Mouse (Mus musculus): ENCODE results near the gene Ccdc51. TPM values are rescaled to one million over a fixed set of nuclear protein-coding genes. Genes with fewer than 3 reads are reported as not detected.
A peak's percentile ranks its signal among the peaks of the same experiment; 100 is the strongest.

Gene Ccdc51
- total RNA-seq, 2 experiments from 2014 or later: 6.4 TPM

GRCm38 (mm10) chr9:109092799-109093198 lies 10.5 kb downstream of the Ccdc51 start:
- intact Hi-C loops (cut with DNase I): loop anchor here (10.0 kb wide), 1 partner anchor 742 kb away; the partner anchor contains the start of gene Nme6
- DNase-seq (ENCODE audit: extremely low spot score in 1 of 2, low spot score in 2 of 2): no peak

DNA sequence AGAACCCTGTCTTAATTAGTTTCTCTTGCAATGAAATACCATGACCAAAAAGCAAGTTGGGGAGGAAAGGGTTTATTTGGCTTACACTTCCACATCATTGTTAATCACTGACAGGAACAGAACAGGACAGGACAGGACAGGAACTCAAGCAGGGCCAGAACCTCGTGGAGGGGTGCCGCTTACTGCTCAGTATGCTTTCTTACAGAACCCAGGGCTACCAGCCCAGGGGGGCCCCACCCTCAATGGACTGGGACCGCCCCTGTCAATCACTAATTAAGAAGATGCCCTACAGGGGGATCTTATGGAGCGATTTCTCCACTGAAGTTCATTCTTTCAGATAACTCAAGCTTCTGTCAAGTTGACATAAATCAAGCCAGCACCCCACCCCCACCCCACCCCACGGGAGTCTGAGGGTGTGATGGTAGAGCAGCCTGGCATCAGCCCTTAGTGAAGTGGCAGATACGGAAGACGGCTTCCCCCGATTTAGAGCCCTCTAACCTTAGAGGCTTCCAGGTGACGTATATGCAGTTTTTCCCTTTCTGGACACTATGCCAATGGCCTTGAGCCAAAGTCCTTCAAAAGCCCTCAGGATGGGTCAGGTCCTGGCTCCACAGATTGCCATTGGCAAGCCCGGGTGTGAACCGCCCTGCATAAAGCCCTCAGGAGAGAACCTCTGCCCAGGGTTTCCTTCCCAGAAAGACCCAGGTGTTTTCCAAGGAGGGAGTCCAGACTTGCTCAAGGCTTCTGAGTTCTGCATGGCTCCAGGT lies 11.7 kb downstream of the Ccdc51 start:
- no peak for DNase-seq (ENCODE audit: extremely low spot score in 1 of 2, low spot score in 2 of 2)
- intact Hi-C loops (cut with DNase I): loop anchor here (10.0 kb wide), 1 partner anchor 741 kb away; the partner anchor contains the start of gene Nme6

DNA sequence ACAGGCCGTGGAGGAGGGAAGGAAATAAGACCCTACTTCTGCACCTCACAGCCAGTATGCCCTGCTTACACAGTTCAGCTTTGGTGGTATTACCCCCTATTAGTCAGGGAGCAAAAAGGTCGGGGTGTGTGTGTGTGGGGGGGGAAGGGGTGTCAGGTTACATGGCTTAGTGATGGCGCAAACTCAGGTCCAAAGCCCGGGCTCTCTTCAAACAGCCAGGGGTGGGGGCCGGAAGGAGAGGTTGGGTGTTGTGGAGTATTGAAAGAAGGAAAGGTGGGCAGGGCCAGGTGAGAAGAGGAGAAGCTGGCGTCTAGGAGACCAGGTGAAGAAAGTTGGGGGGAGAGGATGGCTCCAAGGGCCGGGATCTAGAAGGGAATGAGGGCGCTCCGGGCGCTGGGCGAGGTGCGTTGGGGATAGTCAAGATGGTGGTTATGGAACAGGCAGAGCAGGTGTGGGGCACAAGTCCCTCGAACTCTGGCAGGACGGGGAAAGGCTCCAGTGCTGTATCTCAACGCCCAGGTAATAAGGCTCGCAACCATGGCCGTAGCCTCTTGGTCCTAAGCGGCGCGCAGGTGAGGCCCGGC lies 12.4 kb downstream of the Ccdc51 start:
- intact Hi-C loops (cut with DNase I): loop anchor here (10.0 kb wide), 1 partner anchor 740 kb away; the partner anchor contains the start of gene Nme6
- no peak for DNase-seq (ENCODE audit: extremely low spot score in 1 of 2, low spot score in 2 of 2)

- intact Hi-C loops (cut with DNase I): loop anchor here (10.0 kb wide), 1 partner anchor 739 kb away; the partner anchor contains the start of gene Nme6
- peak; percentile 73 to 90 for DNase-seq (ENCODE audit: extremely low spot score in 1 of 2, low spot score in 2 of 2)
These were observed 13.1 kb downstream of the Ccdc51 start, which contains the start of gene Plxnb1 for GRCm38 (mm10) chr9:109095137-109095982. Gene Plxnb1 (plus strand): TSS chr9:109095389.

DNA sequence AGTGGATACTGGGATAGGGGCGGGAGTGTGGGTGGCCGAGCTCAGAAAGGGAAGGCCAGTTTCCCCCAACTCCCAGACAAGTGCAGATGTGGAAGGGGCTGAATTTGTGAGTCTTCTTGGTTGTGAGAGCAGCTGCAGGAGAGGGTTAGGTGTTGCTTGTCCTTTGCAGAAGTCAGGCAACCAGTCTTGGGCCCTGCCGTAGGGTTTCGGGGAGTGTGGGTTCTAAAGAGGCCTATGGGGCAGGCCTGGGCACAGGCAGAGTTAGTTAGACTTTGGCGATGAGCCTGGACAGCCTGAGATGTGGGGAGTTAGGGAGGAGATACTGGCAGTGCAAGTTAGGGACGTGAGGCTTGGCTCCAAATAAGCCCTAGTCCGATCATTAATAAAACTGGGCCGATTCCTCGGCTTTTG lies 14.0 kb downstream of the Ccdc51 start:
- DNase-seq (ENCODE audit: extremely low spot score in 1 of 2, low spot score in 2 of 2): peak; percentile 31 to 33
- intact Hi-C loops (cut with DNase I): loop anchor here (10.0 kb wide), 1 partner anchor 739 kb away; the partner anchor contains the start of gene Nme6

DNA sequence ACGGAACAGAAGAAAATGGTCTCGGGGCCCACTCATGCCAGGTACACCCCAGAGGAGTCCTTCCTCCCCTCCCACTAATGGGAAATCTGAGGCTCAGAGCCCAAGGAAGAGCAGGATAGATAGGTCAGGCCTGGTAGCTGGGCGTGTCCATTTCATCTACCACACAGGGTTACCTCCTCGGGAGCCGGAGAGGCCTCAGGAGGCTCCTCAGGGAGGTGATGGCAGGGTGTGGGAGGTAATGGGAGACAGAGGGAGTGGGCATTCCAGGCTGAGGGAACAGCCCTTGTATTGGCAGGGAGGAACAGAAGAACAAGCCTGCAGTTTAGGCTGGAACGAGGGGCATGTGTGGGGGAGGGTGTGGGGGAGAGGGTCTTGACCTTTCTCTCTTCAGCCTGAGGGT lies 14.6 kb downstream of the Ccdc51 start:
- DNase-seq (ENCODE audit: extremely low spot score in 1 of 2, low spot score in 2 of 2): no peak
- intact Hi-C loops (cut with DNase I): loop anchor here (10.0 kb wide), 1 partner anchor 738 kb away; the partner anchor contains the start of gene Nme6

DNA sequence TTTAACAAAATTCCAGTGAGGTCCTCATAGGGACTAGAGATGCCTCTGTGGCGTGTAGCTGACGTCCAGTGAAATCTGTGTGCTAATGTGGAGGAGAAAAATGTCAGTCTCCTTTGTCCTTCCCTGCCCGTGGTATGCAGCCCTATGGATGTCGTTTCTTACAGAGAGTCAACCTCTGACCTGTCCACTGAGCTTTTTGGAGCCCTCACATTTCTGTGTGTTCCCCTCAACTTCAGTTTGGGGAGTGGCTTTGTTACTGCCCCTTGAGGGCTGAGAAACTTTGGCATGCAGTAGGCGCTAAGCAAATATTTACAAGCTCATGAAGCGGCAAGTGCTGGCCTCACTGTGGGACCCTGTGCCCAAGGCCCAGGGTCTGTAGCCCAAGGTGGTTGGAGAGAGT lies 15.0 kb downstream of the Ccdc51 start:
- DNase-seq (ENCODE audit: extremely low spot score in 1 of 2, low spot score in 2 of 2): no peak
- intact Hi-C loops (cut with DNase I): loop anchor here (10.0 kb wide), 1 partner anchor 738 kb away; the partner anchor contains the start of gene Nme6

GRCm38 (mm10) chr9:109097831-109098230 lies 15.5 kb downstream of the Ccdc51 start:
- peak; percentile 78 to 83 for DNase-seq (ENCODE audit: extremely low spot score in 1 of 2, low spot score in 2 of 2)
- intact Hi-C loops (cut with DNase I): loop anchor here (10.0 kb wide), 1 partner anchor 737 kb away; the partner anchor contains the start of gene Nme6

DNA sequence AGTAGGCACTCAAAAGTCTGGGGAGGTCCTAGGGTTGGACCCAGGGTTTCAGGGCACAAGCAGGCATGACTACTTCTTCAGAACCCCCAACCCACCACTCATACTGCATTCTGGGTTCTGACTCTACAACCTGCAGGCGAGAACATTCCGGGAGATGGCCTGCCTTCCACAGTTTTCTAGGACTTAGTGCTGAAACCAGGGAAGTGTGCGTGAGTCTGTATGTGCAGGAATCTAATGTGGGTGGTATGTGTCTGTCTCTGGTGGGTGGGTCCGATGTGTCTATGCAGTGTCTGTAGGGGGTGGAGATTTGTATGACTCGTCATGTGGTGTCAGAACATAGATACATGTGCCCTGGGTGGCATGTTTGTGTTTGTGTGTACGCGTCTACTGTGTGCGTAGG lies 16.1 kb downstream of the Ccdc51 start:
- intact Hi-C loops (cut with DNase I): loop anchor here (10.0 kb wide), 1 partner anchor 736 kb away; the partner anchor contains the start of gene Nme6
- peak in 1 of 2 experiments; percentile 16 for DNase-seq (ENCODE audit: extremely low spot score in 1 of 2, low spot score in 2 of 2)

GRCm38 (mm10) chr9:109098969-109099368 lies 16.7 kb downstream of the Ccdc51 start:
- peak in 1 of 2 experiments; percentile 87 for DNase-seq (ENCODE audit: extremely low spot score in 1 of 2, low spot score in 2 of 2)
- intact Hi-C loops (cut with DNase I): loop anchor here (10.0 kb wide), 1 partner anchor 736 kb away; the partner anchor contains the start of gene Nme6

DNA sequence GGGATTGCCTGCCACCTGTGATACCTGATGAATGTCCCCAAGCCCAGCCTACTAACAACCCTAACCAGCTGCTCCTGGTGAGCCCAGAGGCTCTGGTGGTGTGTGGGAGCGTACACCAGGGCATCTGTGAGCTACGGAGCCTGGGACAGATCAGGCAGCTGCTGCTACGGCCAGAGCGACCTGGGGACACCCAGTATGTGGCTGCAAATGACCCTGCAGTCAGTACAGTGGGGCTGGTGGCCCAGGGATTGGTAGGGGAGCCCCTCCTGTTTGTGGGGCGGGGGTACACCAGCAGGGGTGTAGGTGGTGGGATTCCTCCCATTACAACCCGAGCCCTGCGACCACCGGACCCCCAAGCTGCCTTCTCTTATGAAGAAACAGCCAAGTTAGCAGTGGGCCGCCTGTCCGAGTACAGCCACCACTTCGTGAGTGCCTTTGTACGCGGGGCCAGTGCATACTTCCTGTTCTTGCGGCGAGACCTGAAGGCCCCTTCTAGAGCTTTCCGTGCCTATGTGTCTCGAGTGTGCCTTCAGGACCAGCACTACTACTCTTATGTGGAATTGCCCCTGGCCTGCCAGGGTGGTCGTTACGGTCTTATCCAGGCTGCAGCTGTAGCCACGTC lies 18.1 kb downstream of the Ccdc51 start:
- DNase-seq (ENCODE audit: extremely low spot score in 1 of 2, low spot score in 2 of 2): no peak
- intact Hi-C loops (cut with DNase I): no loop called here

- no peak for DNase-seq (ENCODE audit: extremely low spot score in 1 of 2, low spot score in 2 of 2)
These were observed 19.7 kb downstream of the Ccdc51 start for GRCm38 (mm10) chr9:109101933-109102445.

GRCm38 (mm10) chr9:109102541-109102940 lies 20.2 kb downstream of the Ccdc51 start:
- no peak for DNase-seq (ENCODE audit: extremely low spot score in 1 of 2, low spot score in 2 of 2)
- intact Hi-C loops (cut with DNase I): no loop called here

More at GRCm38 (mm10) chr9:109101933-109102445, 19.7 kb downstream of the Ccdc51 start:
- intact Hi-C loops (cut with DNase I): no loop called here

DNA sequence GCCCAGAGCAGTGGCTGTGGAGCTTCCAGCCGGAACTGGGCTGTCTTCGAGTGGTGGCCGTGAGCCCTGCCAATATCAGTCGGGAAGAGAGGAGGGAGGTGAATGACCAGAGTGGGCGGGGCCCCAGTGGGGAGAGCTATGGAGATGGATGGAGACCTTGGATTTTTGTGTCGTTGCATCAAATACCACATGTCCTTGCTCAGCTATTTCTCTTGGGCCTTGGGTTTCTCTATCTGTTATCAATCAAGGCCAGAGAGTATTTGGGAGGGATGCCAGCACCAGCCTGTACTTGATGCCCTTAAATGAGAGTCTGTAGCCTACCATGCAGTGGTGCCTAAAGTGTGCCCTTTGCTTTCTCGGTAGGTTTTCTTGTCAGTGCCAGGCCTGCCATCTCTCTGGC lies 21.0 kb downstream of the Ccdc51 start:
- intact Hi-C loops (cut with DNase I): no loop called here

GRCm38 (mm10) chr9:109104083-109104482 lies 21.8 kb downstream of the Ccdc51 start:
- DNase-seq (ENCODE audit: extremely low spot score in 1 of 2, low spot score in 2 of 2): no peak
- intact Hi-C loops (cut with DNase I): no loop called here

More for the DNA sequence above, 21.0 kb downstream of the Ccdc51 start:
- DNase-seq (ENCODE audit: extremely low spot score in 1 of 2, low spot score in 2 of 2): no peak

- peak in 1 of 2 experiments; percentile 87 for DNase-seq (ENCODE audit: extremely low spot score in 1 of 2, low spot score in 2 of 2)
- intact Hi-C loops (cut with DNase I): no loop called here
These were observed 22.7 kb downstream of the Ccdc51 start for GRCm38 (mm10) chr9:109105011-109105410.

- no peak for DNase-seq (ENCODE audit: extremely low spot score in 1 of 2, low spot score in 2 of 2)
- intact Hi-C loops (cut with DNase I): no loop called here
These were observed 23.4 kb downstream of the Ccdc51 start for GRCm38 (mm10) chr9:109105648-109106047.

- DNase-seq (ENCODE audit: extremely low spot score in 1 of 2, low spot score in 2 of 2): no peak
- intact Hi-C loops (cut with DNase I): no loop called here
These were observed 25.0 kb downstream of the Ccdc51 start for GRCm38 (mm10) chr9:109107341-109107740.
